Mouse (Mus musculus) liver, adult 2 months (tissue): ENCODE results near the gene Blvrb.

Experiments used
- CTCF ChIP-seq: fragments of 200-500 bp; IDR thresholded peaks from 2 replicates; pipeline ENCODE4 v1.5.1; 2011; ENCODE audit warnings: low read depth, low read length, control low read depth
- POLR2A ChIP-seq: fragments of 200-500 bp; IDR thresholded peaks from 2 replicates; pipeline ENCODE4 v1.6.1; 2011; ENCODE audit warnings: low read length, control low read depth; ENCODE audit not compliant: insufficient read depth; ENCODE audit errors: extremely low read depth

DNA sequence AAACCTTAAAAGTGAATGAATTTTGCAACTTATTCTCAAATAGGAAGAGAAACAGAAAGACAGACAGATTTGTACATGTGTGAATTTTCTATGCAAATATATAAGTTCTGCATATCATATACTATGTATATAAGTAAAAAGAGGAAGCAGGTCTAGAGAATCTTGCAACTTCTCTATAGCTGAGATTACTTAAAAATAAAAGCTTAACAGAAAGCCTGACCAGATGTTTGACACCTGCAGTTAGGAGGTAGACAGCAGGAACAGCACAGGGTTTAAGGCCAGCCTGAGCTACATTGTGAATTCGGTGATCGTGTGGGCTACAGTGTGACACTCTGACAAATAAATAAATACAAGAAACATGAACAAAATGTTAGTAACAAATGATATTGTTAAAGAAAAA, 3.6 kb downstream of the Blvrb start:
- TF ChIP-seq CTCF (no peak), POLR2A (no peak)
